Mouse (Mus musculus) kidney, embryonic 16.5 days (tissue): ENCODE measurements around the gene Hsd17b10. TPM values are rescaled to one million over a fixed set of nuclear protein-coding genes. Genes with fewer than 3 reads are reported as not detected.

Source experiments
- ATAC-seq: fragments of 200-750 bp; cut with Nextera tagmentation; 2 replicates; pipeline ENCODE4 v1.8.0; 2017; ENCODE audit warnings: moderate TSS enrichment; ENCODE audit not compliant: low FRiP score, low TSS enrichment
- H3K27ac ChIP-seq: fragments of 300-500 bp; sonication (generic); 2 replicates; pipeline ENCODE4 v1.5.1; 2014; ENCODE audit warnings: low read length
- H3K27me3 ChIP-seq: fragments of 300-500 bp; sonication (generic); 2 replicates; pipeline ENCODE4 v1.6.1; 2014; ENCODE audit warnings: low read length, control low read depth, mixed read lengths; ENCODE audit not compliant: insufficient read depth
- H3K36me3 ChIP-seq: fragments of 300-500 bp; sonication (generic); 2 replicates; pipeline ENCODE4 v1.6.1; 2014; ENCODE audit warnings: low read length, control low read depth, mixed read lengths; ENCODE audit not compliant: insufficient read depth
- H3K4me1 ChIP-seq: fragments of 300-500 bp; sonication (generic); 2 replicates; pipeline ENCODE4 v1.6.1; 2014; ENCODE audit warnings: low read length, control low read depth, mixed read lengths; ENCODE audit not compliant: insufficient read depth
- H3K4me2 ChIP-seq: fragments of 300-500 bp; sonication (generic); replicated peaks from 2 replicates; pipeline ENCODE4 v1.6.1; 2014; ENCODE audit warnings: low read depth, low read length
- H3K4me3 ChIP-seq: fragments of 300-500 bp; sonication (generic); 2 replicates; pipeline ENCODE4 v1.5.1; 2014; ENCODE audit warnings: mild to moderate bottlenecking, low read length
- H3K9ac ChIP-seq: fragments of 300-500 bp; sonication (generic); replicated peaks from 2 replicates; pipeline ENCODE4 v1.6.1; 2014; ENCODE audit warnings: low read length
- H3K9me3 ChIP-seq: fragments of 300-500 bp; sonication (generic); 2 replicates; pipeline ENCODE4 v1.6.1; 2016; ENCODE audit warnings: low read length, control low read depth
- WGBS: fragments of 180-500 bp; shearing (Covaris S2); extraction: QIAGEN DNeasy Blood & Tissue Kit; methylation state at CpG from one replicate; pipeline ENCODE4 v1.1.7; 2014; 5-methylcytosine and 5-hydroxymethylcytosine counted together
- polyA plus RNA-seq: library from polyadenylated mRNA; unstranded; fragments of >200 nt; fragmentation: Nextera tagmentation; extraction: Ambion mirVana; gene quantifications from 2 replicates; pipeline ENCODE4 v1.2.1, GENCODE M21; 2015

The Hsd17b10 gene
- polyA plus RNA-seq, 1 experiment from 2014 or later = 251 TPM

- ATAC-seq = no peak
- Histone ChIP-seq H3K36me3 (peaks cover 5% of the 10 kb centered on the region; the same call in 1 of the 2 replicates), H3K4me2 (no peak overlapping the region), H3K4me3 (no peak overlapping the region), H3K9me3 (no peaks in the 10 kb centered on the region), H3K9ac (no peak overlapping the region), H3K27ac (no peak overlapping the region), H3K4me1 (peaks cover 7% of the 10 kb centered on the region; the same call in 1 of the 2 replicates), H3K27me3 (peaks cover 16% of the 10 kb centered on the region; the same call in 1 of the 2 replicates)
- 91% methylated on average over 2 of the region's 2 CpGs for WGBS
Observed at GRCm38 (mm10) chrX:152019294-152019693, 17.6 kb downstream of the Hsd17b10 start.

GRCm38 (mm10) chrX:152039865-152040264, 38.2 kb downstream of the Hsd17b10 start:
- Histone ChIP-seq H3K4me3 (no peak overlapping the region), H3K27ac (no peak overlapping the region), H3K27me3 (peaks cover 21% of the 10 kb centered on the region)

GRCm38 (mm10) chrX:152047230-152047629, 45.6 kb downstream of the Hsd17b10 start:
- H3K36me3 ChIP-seq = peaks cover 13% of the 10 kb centered on the region; the same call in 1 of the 2 replicates
- H3K4me2 ChIP-seq = no peak overlapping the region
- no peak overlapping the region for H3K27ac ChIP-seq
- H3K9ac ChIP-seq = no peak overlapping the region
- H3K4me3 ChIP-seq = no peak overlapping the region
- H3K4me1 ChIP-seq = no peaks in the 10 kb centered on the region
- no peaks in the 10 kb centered on the region for H3K9me3 ChIP-seq
- peaks cover 24% of the 10 kb centered on the region; the same call in 1 of the 2 replicates for H3K27me3 ChIP-seq
- ATAC-seq = no peak

More at GRCm38 (mm10) chrX:152039865-152040264, 38.2 kb downstream of the Hsd17b10 start:
- Histone ChIP-seq H3K4me1 (no peaks in the 10 kb centered on the region), H3K4me2 (no peak overlapping the region), H3K9me3 (no peaks in the 10 kb centered on the region), H3K36me3 (peaks cover 23% of the 10 kb centered on the region), H3K9ac (no peak overlapping the region)
- no peak for ATAC-seq

GRCm38 (mm10) chrX:152052546-152052945, 50.9 kb downstream of the Hsd17b10 start:
- no peaks in the 10 kb centered on the region for H3K9me3 ChIP-seq
- peaks cover 24% of the 10 kb centered on the region for H3K27me3 ChIP-seq
- peaks cover 5% of the 10 kb centered on the region; the same call in 1 of the 2 replicates for H3K36me3 ChIP-seq
- no peak overlapping the region for H3K4me3 ChIP-seq
- H3K4me1 ChIP-seq = no peaks in the 10 kb centered on the region
- H3K27ac ChIP-seq = no peak overlapping the region
- H3K4me2 ChIP-seq = no peak overlapping the region
- 67% methylated on average over 3 of the region's 3 CpGs for WGBS
- no peak for ATAC-seq
- H3K9ac ChIP-seq = no peak overlapping the region

Other genes starting within 250 kb of the Hsd17b10 start
- 52.4 and 54.2 TPM in 2 replicates for gene Huwe1, start 201.0 kb upstream of the Hsd17b10 start, polyA plus RNA-seq
- gene Ribc1, start 14.4 kb downstream of the Hsd17b10 start, polyA plus RNA-seq = 3.4 and 4.0 TPM in 2 replicates
- gene Smc1a, start 14.6 kb downstream of the Hsd17b10 start, polyA plus RNA-seq = 109 and 123 TPM in 2 replicates
- 5.3 and 6.7 TPM in 2 replicates for gene Iqsec2, start 142.4 kb downstream of the Hsd17b10 start, polyA plus RNA-seq
- gene Kdm5c, start 231.2 kb downstream of the Hsd17b10 start, polyA plus RNA-seq = 50.0 and 51.7 TPM in 2 replicates